Mouse (Mus musculus): ENCODE data around the gene Cd24a.

Cd24a gene

GRCm38 (mm10) chr10:43625578-43625977, 47.5 kb downstream of the Cd24a start:
- in situ Hi-C loops (cut with MseI, MboI), result no loop called here

- in situ Hi-C loops (cut with MseI, MboI), result no loop called here
Observed at GRCm38 (mm10) chr10:43629216-43629615, 51.1 kb downstream of the Cd24a start.

GRCm38 (mm10) chr10:43629857-43630256, 51.8 kb downstream of the Cd24a start:
- in situ Hi-C loops (cut with MseI, MboI), result no loop called here

GRCm38 (mm10) chr10:43630634-43631033, 52.5 kb downstream of the Cd24a start:
- in situ Hi-C loops (cut with MseI, MboI), result no loop called here

- in situ Hi-C loops (cut with MseI, MboI), result no loop called here
Observed at GRCm38 (mm10) chr10:43631049-43631448, 53.0 kb downstream of the Cd24a start.

GRCm38 (mm10) chr10:43631639-43632354, 53.7 kb downstream of the Cd24a start:
- in situ Hi-C loops (cut with MseI, MboI), result no loop called here

GRCm38 (mm10) chr10:43633117-43633516, 55.0 kb downstream of the Cd24a start:
- in situ Hi-C loops (cut with MseI, MboI), result no loop called here

Data from mouse trophoblast stem cell (cell line).